Mouse (Mus musculus) forebrain, embryonic 14.5 days (tissue): Measurements from ENCODE around the gene Cnksr1. TPM values are rescaled to one million over a fixed set of nuclear protein-coding genes. Genes with fewer than 3 reads are reported as not detected.

Experiments used
- ATAC-seq: fragments of 200-750 bp; cut with Nextera tagmentation; 2 replicates; pipeline ENCODE4 v1.8.0; 2017; ENCODE audit warnings: mild to moderate bottlenecking, moderate library complexity
- DNase-seq: peaks from one replicate; pipeline ENCODE4 v3.0.0-alpha.2; 2015; ENCODE audit warnings: low spot score
- H3K27ac ChIP-seq: fragments of 300-500 bp; sonication (generic); 2 replicates; pipeline ENCODE4 v1.5.1; 2014; ENCODE audit warnings: low read depth, mild to moderate bottlenecking, control low read depth, low read length, moderate library complexity
- H3K27me3 ChIP-seq: fragments of 300-500 bp; sonication (generic); replicated peaks from 2 replicates; pipeline ENCODE4 v1.6.1; 2014; ENCODE audit warnings: low read length, control low read depth, mixed read lengths; ENCODE audit not compliant: control insufficient read depth, insufficient read depth
- H3K36me3 ChIP-seq: fragments of 300-500 bp; sonication (generic); 2 replicates; pipeline ENCODE4 v1.6.1; 2014; ENCODE audit warnings: low read length, control low read depth; ENCODE audit not compliant: control insufficient read depth, insufficient read depth
- H3K4me1 ChIP-seq: fragments of 300-500 bp; sonication (generic); 2 replicates; pipeline ENCODE4 v1.6.1; 2014; ENCODE audit warnings: antibody characterized with exemption, low read length, control low read depth; ENCODE audit not compliant: control insufficient read depth, insufficient read depth
- H3K4me2 ChIP-seq: fragments of 300-500 bp; sonication (generic); 2 replicates; pipeline ENCODE4 v1.6.1; 2014; ENCODE audit warnings: mild to moderate bottlenecking, control low read depth, low read length
- H3K4me3 ChIP-seq: fragments of 300-500 bp; sonication (generic); 2 replicates; pipeline ENCODE4 v1.5.1; 2014; ENCODE audit warnings: low read depth, low read length, control low read depth
- H3K9ac ChIP-seq: fragments of 300-500 bp; sonication (generic); 2 replicates; pipeline ENCODE4 v1.6.1; 2014; ENCODE audit warnings: mild to moderate bottlenecking, low read length, control low read depth, moderate library complexity
- H3K9me3 ChIP-seq: fragments of 300-500 bp; sonication (generic); replicated peaks from 2 replicates; pipeline ENCODE4 v1.6.1; 2016; ENCODE audit warnings: low read length, control low read depth, mixed read lengths; ENCODE audit not compliant: control insufficient read depth
- WGBS: fragments of 180-500 bp; shearing (Covaris S2); extraction: QIAGEN DNeasy Blood & Tissue Kit; methylation state at CpG from one replicate; pipeline ENCODE4 v1.1.7; 2014; 5-methylcytosine and 5-hydroxymethylcytosine counted together
- polyA plus RNA-seq: library from polyadenylated mRNA; unstranded; fragments of >200 nt; fragmentation: Nextera tagmentation; extraction: Ambion mirVana; gene quantifications from 2 replicates; pipeline ENCODE4 v1.2.1, GENCODE M21; 2014

Cnksr1 gene
- polyA plus RNA-seq, 1 experiment from 2014 or later, result not detected

DNA sequence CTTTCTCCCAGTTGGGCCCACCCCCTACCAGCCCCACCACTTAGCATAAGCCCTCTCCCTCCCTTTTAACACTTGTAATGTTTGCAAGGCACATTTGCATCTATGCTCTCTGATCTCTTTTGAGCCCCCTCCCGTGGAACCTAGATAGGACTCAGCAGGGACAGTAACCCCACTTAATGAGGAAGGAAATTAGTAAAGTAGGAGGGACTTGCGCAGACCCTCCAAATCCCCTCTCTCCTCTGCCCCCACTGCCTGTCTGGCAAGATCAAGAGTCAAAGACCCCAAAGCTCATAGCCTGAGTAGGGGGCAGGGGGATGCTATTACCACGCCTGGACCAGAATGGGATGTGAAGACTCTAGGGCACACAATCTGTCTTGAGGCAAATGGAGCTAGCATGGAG is 16.6 kb upstream of the Cnksr1 start:
- H3K4me3 ChIP-seq, result no peak overlapping the region
- ATAC-seq (no peak), DNase-seq (no peak)
- no peaks in the 10 kb centered on the region for H3K9me3 ChIP-seq
- no peak overlapping the region for H3K27ac ChIP-seq
- H3K4me1 ChIP-seq, result peaks cover 8% of the 10 kb centered on the region
- 29% methylated on average over 3 of the region's 3 CpGs for WGBS
- no peak overlapping the region for H3K4me2 ChIP-seq
- H3K36me3 ChIP-seq, result no peaks in the 10 kb centered on the region
- H3K27me3 ChIP-seq, result peaks cover 55% of the 10 kb centered on the region
- no peak overlapping the region for H3K9ac ChIP-seq

DNA sequence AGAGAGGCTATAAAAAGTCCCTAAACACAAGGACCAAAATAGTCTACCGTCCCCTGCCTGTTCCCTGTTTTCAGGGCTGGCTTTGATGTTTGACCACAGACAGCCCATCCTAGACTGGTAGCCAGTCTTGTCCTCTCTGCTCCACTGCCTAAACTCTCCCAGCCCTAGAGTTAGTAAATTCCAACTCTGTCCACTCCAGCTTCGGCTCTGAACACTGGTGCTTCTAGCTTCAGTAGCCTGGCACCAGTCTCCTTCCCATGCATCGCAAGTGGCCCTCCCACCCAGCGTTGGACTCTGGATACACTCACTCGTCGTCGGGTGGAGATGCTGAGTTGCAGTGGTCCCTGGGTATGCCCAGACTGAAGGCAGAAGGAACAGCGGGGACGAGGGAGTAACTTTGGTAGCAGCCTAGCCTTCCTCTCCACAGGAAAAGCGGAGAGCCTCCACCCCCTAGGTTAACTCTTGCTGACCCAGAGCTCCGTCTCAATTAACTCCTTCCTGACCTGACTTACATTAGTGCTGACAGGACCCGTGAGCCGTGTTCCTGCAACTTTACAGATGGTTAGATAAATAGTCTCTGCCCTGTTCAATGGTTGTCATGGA is 15.6 kb upstream of the Cnksr1 start, which contains the start of gene Grrp1:
Grrp1 (minus strand) TSS at position 385 of the 603 bp plus-strand sequence.
- no peaks in the 10 kb centered on the region for H3K36me3 ChIP-seq
- ATAC-seq (no peak), DNase-seq (no peak)
- H3K9ac ChIP-seq, result peak within 1 kb of the TSS; percentile 25; the same call in 1 of the 2 replicates
- peaks cover 10% of the 10 kb centered on the region for H3K4me1 ChIP-seq
- H3K27me3 ChIP-seq, result peaks cover 63% of the 10 kb centered on the region
- no peaks in the 10 kb centered on the region for H3K9me3 ChIP-seq
- WGBS, result 2% methylated on average over 13 of the region's 13 CpGs
- H3K4me3 ChIP-seq, result 0 out of 2 replicates have a peak within 1 kb of the TSS, but pooled peaks have one; percentile 46
- 0 out of 2 replicates have a peak within 1 kb of the TSS, but pooled peaks have one; percentile 9 for H3K4me2 ChIP-seq
- H3K27ac ChIP-seq, result no peak within 1 kb of the TSS; the same call in 1 of the 2 replicates

DNA sequence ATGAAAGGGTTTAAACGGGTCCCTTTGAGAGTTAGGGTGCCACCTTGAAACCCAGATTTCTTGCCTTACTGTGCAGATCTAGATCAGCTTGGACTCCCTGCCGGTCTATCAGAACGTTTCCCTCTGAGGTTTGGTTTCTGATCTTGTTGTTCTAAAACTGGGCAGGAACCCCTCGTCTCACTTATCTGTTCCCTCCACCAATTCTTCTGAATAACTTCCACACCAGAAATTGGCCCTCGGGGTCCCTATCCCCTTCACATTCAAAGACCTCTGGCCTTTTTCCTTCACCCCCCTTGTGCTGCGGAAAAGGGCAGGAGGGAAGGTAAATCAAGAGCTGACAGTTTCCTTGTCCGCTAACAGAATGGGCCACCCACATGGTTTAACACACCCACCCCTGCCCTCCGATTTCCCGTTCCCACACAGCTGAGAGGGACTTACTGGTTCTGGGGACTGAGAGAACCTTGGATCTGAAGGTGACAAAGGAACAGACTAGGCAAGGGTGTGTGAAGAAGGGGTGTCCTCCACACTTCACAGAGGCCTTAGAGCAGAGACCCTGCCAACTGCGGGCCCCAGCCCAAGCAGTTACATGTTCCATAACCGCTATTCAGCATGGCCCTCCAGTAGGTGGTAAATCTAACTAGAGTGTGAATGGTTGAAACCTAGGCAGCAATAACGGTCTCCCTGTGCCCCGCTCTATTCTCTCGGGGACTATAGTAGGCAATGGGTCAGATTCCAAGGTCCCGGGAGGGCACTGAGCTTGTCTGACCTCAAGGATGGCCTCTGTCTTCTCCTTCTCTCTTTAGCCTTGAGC is 14.9 kb upstream of the Cnksr1 start:
- Histone ChIP-seq H3K27ac (no peak overlapping the region; the same call in 1 of the 2 replicates), H3K27me3 (peaks cover 69% of the 10 kb centered on the region), H3K9me3 (no peaks in the 10 kb centered on the region), H3K4me3 (peak overlapping the region; percentile 46; the same call in 1 of the 2 replicates), H3K36me3 (no peaks in the 10 kb centered on the region), H3K4me1 (peaks cover 10% of the 10 kb centered on the region), H3K4me2 (peak overlapping the region; percentile 75; the same call in 1 of the 2 replicates), H3K9ac (peak overlapping the region; percentile 67; the same call in 1 of the 2 replicates)
- WGBS, result 13% methylated on average over 15 of the region's 15 CpGs
- no peak for DNase-seq
- ATAC-seq, result no peak

DNA sequence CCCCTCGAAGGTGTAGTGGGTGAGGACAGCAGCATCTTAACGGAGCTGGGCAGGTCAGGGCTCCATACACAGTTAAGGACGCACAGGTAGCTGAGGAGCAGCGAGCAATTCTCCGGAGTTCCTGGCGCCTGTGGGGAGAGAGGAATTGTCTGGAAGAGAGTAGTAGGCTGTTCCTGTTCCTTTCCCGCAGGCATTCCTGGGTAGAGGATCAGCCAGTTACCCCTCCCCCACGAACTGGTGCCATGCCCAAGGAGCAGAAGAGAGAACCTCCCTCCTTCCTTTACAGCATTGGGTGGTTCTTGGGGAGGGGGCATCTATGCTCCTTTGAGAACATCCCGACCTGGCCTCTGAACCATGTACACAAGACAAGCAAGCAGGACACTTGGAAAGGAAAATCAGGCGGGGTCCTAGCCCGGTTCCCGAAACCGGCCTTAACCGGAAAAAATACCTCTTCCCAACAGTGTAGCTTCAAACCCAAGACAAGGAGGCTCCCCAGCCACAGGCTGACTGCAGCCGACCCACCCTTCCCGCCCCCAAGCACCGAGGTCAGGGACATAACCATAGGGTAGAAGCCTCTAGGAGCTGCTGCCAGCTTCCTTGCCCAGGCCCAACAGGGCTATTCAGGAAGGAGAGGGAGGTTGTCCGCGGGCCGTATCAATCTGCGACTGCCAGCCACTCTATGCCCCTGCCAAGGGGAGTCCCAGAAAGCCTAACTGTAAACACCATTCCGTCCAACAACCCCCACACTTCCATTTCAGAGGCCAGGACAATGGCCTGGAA is 14.1 kb upstream of the Cnksr1 start:
- Histone ChIP-seq H3K27ac (no peak overlapping the region), H3K27me3 (peaks cover 70% of the 10 kb centered on the region), H3K4me3 (peak overlapping the region; percentile 46), H3K9me3 (no peaks in the 10 kb centered on the region), H3K36me3 (no peaks in the 10 kb centered on the region), H3K4me1 (peaks cover 10% of the 10 kb centered on the region), H3K4me2 (peak overlapping the region; percentile 75), H3K9ac (peak overlapping the region; percentile 67)
- DNase-seq, result peak; percentile 54
- WGBS, result 5% methylated on average over 22 of the region's 22 CpGs
- ATAC-seq, result no peak

DNA sequence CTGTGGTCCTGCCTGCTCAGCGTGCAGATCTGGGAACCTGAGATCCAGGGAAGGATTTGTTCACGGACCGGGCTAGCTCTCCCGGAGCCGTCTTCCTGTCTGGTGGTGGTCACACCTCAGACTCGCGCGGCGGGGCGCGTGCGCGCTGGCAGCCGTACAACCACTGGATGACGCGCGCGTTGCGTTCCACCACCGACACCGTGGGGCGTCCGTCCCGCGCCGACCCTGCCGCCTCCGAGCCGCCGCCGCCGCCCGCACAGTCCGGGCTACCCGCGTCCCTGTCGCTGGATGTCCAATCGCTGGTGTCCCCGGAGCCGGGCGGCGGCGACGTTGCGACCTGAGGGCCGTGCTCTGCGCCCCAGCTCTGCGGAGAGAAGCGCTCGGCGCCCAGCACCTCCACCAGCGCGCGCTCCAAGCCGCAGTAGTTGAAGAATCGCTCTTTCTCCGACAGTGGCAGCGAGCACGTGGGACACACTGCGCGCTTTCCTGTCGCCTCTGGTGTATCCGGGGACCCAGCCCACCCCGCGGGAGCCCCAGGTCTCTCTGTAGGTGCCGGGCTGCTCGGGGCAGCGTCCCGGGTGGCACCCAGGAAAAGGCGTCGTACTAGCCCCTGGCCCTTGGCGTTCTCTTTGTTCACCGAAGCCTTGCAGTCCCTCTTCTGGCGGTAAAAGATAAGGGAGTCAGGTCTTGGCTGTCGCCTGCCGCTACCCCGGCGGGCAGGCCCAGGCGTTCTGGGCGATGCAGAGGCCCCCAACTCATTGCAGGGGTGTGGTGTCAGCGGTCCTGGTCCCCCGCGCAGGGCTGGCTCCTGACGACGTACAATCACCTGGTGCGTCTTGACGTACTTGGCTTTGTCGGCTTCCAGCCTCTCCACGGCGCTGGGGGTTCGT is 13.3 kb upstream of the Cnksr1 start:
- peaks cover 10% of the 10 kb centered on the region for H3K4me1 ChIP-seq

DNA sequence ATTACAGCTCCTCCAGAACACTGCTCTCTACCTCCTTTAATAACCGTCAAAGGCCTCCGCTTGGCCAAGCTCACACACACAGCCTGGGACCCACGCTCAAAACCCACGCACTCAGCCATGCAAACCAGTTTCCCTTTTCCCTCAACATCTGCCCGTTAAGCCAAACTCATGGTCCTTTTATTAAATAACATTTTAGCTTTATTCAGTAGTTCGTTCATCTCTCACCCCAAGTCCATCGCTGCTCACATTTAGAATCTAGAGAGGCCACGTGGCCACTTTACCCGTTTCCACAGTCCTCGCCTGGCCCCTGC is 12.7 kb upstream of the Cnksr1 start:
- DNase-seq (no peak), ATAC-seq (no peak)
- Histone ChIP-seq H3K9ac (peak overlapping the region; percentile 67), H3K4me3 (peak overlapping the region; percentile 46), H3K36me3 (no peaks in the 10 kb centered on the region), H3K4me2 (peak overlapping the region; percentile 75), H3K9me3 (no peaks in the 10 kb centered on the region), H3K4me1 (peaks cover 13% of the 10 kb centered on the region), H3K27me3 (peaks cover 70% of the 10 kb centered on the region), H3K27ac (no peak overlapping the region)
- 7% methylated on average over 10 of the region's 10 CpGs for WGBS

More for the DNA sequence above, 13.3 kb upstream of the Cnksr1 start:
- ATAC-seq (peak; percentile 45), DNase-seq (peak; percentile 61)
- H3K9ac ChIP-seq, result peak overlapping the region; percentile 67
- peak overlapping the region; percentile 75 for H3K4me2 ChIP-seq
- H3K27ac ChIP-seq, result no peak overlapping the region; the same call in 1 of the 2 replicates
- no peaks in the 10 kb centered on the region for H3K36me3 ChIP-seq
- peak overlapping the region; percentile 46 for H3K4me3 ChIP-seq
- H3K9me3 ChIP-seq, result no peaks in the 10 kb centered on the region
- WGBS, result under 1% methylated on average over 67 of the region's 91 CpGs
- peaks cover 70% of the 10 kb centered on the region for H3K27me3 ChIP-seq

DNA sequence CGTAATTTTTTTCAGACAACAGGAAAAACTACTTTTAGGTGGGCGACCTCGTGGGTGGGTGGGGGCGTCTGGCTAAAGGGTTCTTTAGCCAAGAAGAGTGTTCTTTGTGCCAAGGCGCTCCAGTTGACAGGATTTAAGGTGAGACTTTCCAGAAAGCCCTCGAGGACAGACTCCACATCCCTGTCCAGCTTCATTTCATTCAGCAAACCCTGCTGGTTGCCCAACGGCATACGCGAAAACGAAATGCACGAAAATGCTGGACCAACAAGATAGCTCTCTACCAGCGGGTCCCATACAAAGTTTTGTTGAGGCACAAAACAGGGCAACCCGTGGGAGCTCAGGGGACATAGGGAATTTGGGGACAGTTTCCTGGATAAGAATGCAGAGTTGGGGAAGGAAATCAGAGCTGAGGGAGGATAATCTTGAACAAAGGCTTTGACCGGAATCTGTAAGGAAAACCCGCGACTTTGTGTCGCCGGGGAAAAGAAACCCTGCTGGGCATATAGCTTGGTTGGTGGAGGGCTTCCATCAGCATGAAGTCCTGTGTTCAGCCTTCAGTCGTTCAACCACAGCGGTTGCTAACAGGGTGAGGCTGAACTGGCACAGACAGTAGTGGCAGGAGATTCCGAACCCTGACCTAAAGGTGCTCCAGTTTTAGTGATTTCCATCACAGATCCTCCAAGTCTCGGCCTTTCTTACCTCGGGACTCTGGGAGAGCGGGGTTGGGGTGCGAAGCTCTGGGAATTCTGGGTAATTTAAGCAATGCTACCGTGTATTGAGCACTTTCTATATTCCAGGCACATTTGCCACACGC is 12.1 kb upstream of the Cnksr1 start:
- no peaks in the 10 kb centered on the region for H3K36me3 ChIP-seq
- peak overlapping the region; percentile 75 for H3K4me2 ChIP-seq
- peak overlapping the region; percentile 67 for H3K9ac ChIP-seq
- peaks cover 15% of the 10 kb centered on the region for H3K4me1 ChIP-seq
- peaks cover 68% of the 10 kb centered on the region for H3K27me3 ChIP-seq
- H3K4me3 ChIP-seq, result peak overlapping the region; percentile 46
- no peak for DNase-seq
- no peak for ATAC-seq
- H3K9me3 ChIP-seq, result no peaks in the 10 kb centered on the region
- 5% methylated on average over 27 of the region's 27 CpGs for WGBS
- H3K27ac ChIP-seq, result no peak overlapping the region
